Mouse (Mus musculus) ES-Bruce4 (cell line): ENCODE measurements around the gene Akt1s1. TPM values are rescaled to one million over a fixed set of nuclear protein-coding genes. Genes with fewer than 3 reads are reported as not detected.

Source experiments
- H3K27ac ChIP-seq: 2 replicates; pipeline ENCODE4 v1.5.1; 2012; ENCODE audit warnings: low read length, inconsistent platforms; ENCODE audit not compliant: insufficient read depth
- H3K27me3 ChIP-seq: 2 replicates; pipeline ENCODE4 v1.6.1; 2012; ENCODE audit warnings: mild to moderate bottlenecking, low read length, inconsistent platforms; ENCODE audit not compliant: control insufficient read depth, poor library complexity, insufficient read depth, severe bottlenecking
- H3K36me3 ChIP-seq: 2 replicates; pipeline ENCODE4 v1.6.1; 2012; ENCODE audit warnings: inconsistent platforms, mild to moderate bottlenecking, low read length, moderate library complexity; ENCODE audit not compliant: control insufficient read depth, poor library complexity, insufficient read depth, severe bottlenecking
- H3K4me1 ChIP-seq: one replicate; pipeline ENCODE4 v1.8.1; 2011; ENCODE audit warnings: low read length; ENCODE audit not compliant: control insufficient read depth, insufficient read depth
- H3K4me3 ChIP-seq: 2 replicates; pipeline ENCODE4 v1.5.1; 2011; ENCODE audit warnings: low read depth, mild to moderate bottlenecking, low read length
- H3K9ac ChIP-seq: 2 replicates; pipeline ENCODE4 v1.6.1; 2012; ENCODE audit warnings: low read depth, mild to moderate bottlenecking, inconsistent platforms; ENCODE audit not compliant: poor library complexity, severe bottlenecking
- H3K9me3 ChIP-seq: replicated peaks from 2 replicates; pipeline ENCODE4 v1.6.1; 2012; ENCODE audit warnings: mild to moderate bottlenecking, low read length, inconsistent platforms; ENCODE audit not compliant: control insufficient read depth, poor library complexity, insufficient read depth, severe bottlenecking
- CTCF ChIP-seq: IDR thresholded peaks from one replicate; pipeline ENCODE4 v1.8.1; 2011; ENCODE audit warnings: low read depth, low read length
- EP300 ChIP-seq: IDR thresholded peaks from 2 replicates; pipeline ENCODE4 v1.6.1; 2011; ENCODE audit warnings: low read depth, low read length; ENCODE audit not compliant: insufficient read depth
- POLR2A ChIP-seq: IDR thresholded peaks from one replicate; pipeline ENCODE4 v1.8.1; 2011; ENCODE audit warnings: low read length; ENCODE audit not compliant: insufficient read depth
- polyA plus RNA-seq: library from polyadenylated mRNA; stranded (reverse); fragments of >200 nt; gene quantifications from 2 replicates; pipeline ENCODE4 v1.2.4, GENCODE M21; 2011; ENCODE audit warnings: low read depth; ENCODE audit not compliant: missing spikeins, insufficient read depth, insufficient read length

The Akt1s1 gene
- polyA plus RNA-seq, 1 experiment: 38.3 TPM

- Histone ChIP-seq H3K9ac (no peak overlapping the region), H3K9me3 (no peaks in the 10 kb centered on the region), H3K27me3 (no peaks in the 10 kb centered on the region), H3K4me1 (no peaks in the 10 kb centered on the region), H3K27ac (no peak overlapping the region), H3K4me3 (no peak overlapping the region), H3K36me3 (peaks cover 42% of the 10 kb centered on the region)
- TF ChIP-seq EP300: no peak
- no peak for TF ChIP-seq CTCF
- no peak for TF ChIP-seq POLR2A
These were observed 16.0 kb upstream of the Akt1s1 start for GRCm38 (mm10) chr7:44832763-44833162.

GRCm38 (mm10) chr7:44835373-44836015 is 13.3 kb upstream of the Akt1s1 start:
- H3K4me1 ChIP-seq: no peaks in the 10 kb centered on the region
- peaks cover 14% of the 10 kb centered on the region for H3K36me3 ChIP-seq
- TF ChIP-seq EP300: no peak
- H3K9ac ChIP-seq: no peak overlapping the region
- no peak overlapping the region for H3K27ac ChIP-seq
- no peaks in the 10 kb centered on the region for H3K9me3 ChIP-seq
- H3K4me3 ChIP-seq: no peak overlapping the region
- H3K27me3 ChIP-seq: no peaks in the 10 kb centered on the region

DNA sequence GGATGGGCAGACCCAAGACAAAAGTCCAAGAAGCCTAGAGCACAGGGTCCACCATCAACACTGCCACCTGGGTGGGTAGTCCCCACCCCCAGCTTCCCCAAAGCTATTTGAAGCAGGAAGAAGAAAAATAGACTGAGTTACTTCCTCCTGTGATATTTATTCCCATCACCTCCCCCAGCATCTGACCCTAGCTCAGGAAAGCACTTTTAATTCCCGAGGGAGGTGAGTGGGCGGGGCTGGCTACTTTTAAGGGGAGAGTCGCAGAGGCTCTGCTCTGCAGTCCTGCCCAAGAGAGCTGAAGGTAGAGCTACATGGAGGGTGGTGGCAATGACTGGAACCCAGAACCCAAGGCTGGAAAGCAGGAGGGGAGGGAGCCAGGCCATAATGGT is 12.8 kb upstream of the Akt1s1 start:
- H3K4me1 ChIP-seq: no peaks in the 10 kb centered on the region
- H3K4me3 ChIP-seq: no peak overlapping the region
- no peaks in the 10 kb centered on the region for H3K9me3 ChIP-seq
- H3K9ac ChIP-seq: no peak overlapping the region
- H3K36me3 ChIP-seq: peaks cover 9% of the 10 kb centered on the region
- no peak for TF ChIP-seq POLR2A
- no peak for TF ChIP-seq CTCF
- no peak for TF ChIP-seq EP300
- H3K27ac ChIP-seq: no peak overlapping the region
- H3K27me3 ChIP-seq: no peaks in the 10 kb centered on the region

DNA sequence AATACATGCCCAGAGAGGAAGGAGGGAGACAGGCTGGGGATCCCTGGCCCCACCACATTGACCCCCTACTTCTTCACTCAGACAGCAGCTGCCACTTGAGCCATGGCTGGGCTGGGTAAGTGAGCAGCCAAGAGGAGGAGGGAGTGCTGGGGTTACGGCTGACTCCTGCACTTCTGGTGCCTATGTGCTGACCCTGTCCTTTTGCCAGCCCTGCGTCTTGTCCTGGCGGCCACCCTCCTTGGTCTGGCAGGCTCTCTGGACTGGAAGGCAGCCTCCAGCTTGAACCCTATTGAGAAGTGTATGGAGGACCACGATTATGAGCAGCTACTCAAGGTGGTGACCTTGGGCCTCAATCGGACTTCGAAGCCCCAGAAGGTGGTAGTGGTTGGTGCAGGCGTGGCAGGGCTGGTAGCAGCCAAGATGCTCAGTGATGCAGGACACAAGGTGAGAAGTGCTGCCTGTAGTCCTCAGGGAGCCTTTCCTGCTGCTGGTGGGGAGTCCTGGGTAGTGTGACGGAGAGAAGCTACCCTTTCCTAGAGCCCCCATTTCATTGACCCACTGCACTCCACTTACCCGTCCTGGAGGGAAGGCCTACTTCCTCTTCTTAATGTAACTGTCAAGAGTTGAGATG is 12.3 kb upstream of the Akt1s1 start:
- no peak overlapping the region for H3K27ac ChIP-seq
- no peaks in the 10 kb centered on the region for H3K9me3 ChIP-seq
- H3K27me3 ChIP-seq: no peaks in the 10 kb centered on the region
- H3K36me3 ChIP-seq: peaks cover 4% of the 10 kb centered on the region; the same call in 1 of the 2 replicates
- no peak overlapping the region for H3K4me3 ChIP-seq
- H3K4me1 ChIP-seq: no peaks in the 10 kb centered on the region
- no peak overlapping the region for H3K9ac ChIP-seq
- TF ChIP-seq EP300 (no peak), POLR2A (no peak), CTCF (no peak)

GRCm38 (mm10) chr7:44838073-44838472 is 10.7 kb upstream of the Akt1s1 start:
- Histone ChIP-seq H3K9ac (no peak overlapping the region), H3K4me1 (no peaks in the 10 kb centered on the region), H3K4me3 (no peak overlapping the region), H3K27ac (no peak overlapping the region), H3K27me3 (no peaks in the 10 kb centered on the region), H3K36me3 (peaks cover 2% of the 10 kb centered on the region; the same call in 1 of the 2 replicates), H3K9me3 (no peaks in the 10 kb centered on the region)
- TF ChIP-seq POLR2A: no peak
- no peak for TF ChIP-seq CTCF
- TF ChIP-seq EP300: no peak

DNA sequence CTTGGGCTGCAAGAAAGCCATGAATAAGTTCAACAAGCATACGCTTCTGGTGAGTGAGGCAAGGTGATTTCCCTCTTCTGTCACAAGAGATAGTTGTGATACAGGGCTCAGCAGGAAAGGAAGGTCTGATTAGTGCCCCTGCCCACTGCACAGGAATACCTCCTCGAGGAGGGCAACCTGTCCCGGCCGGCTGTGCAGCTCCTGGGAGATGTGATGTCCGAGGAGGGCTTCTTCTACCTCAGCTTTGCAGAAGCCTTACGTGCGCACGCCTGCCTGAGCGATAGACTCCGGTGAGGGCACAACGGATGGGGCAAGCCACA is 9.7 kb upstream of the Akt1s1 start:
- H3K4me3 ChIP-seq: peak overlapping the region; percentile 39; the same call in 1 of the 2 replicates
- H3K27ac ChIP-seq: no peak overlapping the region
- no peaks in the 10 kb centered on the region for H3K9me3 ChIP-seq
- TF ChIP-seq CTCF: no peak
- no peak for TF ChIP-seq EP300
- no peak for TF ChIP-seq POLR2A
- H3K27me3 ChIP-seq: no peaks in the 10 kb centered on the region
- no peak overlapping the region for H3K9ac ChIP-seq
- H3K4me1 ChIP-seq: no peaks in the 10 kb centered on the region
- peaks cover 2% of the 10 kb centered on the region for H3K36me3 ChIP-seq
